In the genomic region with DNA sequence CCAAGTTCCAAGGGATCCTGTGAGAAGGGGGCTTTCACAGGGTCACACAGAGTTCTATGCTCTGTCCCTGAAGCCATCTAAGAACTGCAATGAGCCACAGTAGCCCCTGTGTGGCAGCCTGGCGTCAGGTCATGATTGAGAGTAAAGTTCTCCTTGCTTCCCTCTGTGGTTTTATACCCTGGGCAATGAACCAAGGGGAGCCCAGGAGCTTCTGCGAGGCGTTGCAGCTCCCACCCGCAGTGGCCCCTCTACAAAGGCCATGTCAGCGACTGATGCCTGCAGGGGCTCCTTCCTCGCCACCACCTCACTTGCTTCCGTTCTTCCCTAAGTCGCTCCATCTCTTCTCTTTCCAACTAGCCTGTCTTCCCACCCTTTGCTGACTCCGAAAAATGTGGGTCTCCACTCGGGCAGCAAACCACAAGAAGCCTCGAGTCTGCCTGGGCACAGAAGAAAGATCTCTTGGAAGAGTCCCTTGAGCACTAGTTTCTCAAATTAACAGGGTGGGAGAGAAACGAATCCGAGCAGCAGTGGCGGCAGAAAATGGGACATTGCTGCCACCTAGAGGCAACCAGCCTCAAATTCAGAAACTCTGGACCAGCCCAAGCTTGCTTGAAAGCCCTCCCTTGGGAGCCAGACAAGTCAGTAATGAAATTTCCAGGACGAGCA, we compare ENCODE assay signal across 8 mouse cellular contexts. TPM values are rescaled to one million over a fixed set of nuclear protein-coding genes. Genes with fewer than 3 reads are reported as not detected.
DNase-seq lines count a peak whose midpoint lies in the region; ATAC-seq lines count a peak whose summit lies in the region.

No protein-coding gene starts in this region.

- no peaks in the 10 kb centered on the region for H3K9me3 ChIP-seq in hindbrain, embryonic 11.5 days (ENCODE audit: control insufficient read depth, low read length)

- no peak overlapping the region for H3K27ac ChIP-seq in hindbrain, embryonic 11.5 days (ENCODE audit: low read depth, low read length)

- H3K4me2 ChIP-seq in hindbrain, embryonic 11.5 days (replicated peaks; ENCODE audit: low read depth, low read length), result peak overlapping the region; percentile 89

- H3K36me3 ChIP-seq in hindbrain, embryonic 11.5 days (ENCODE audit: control insufficient read depth, insufficient read depth, low read length), result no peaks in the 10 kb centered on the region

- DNase-seq in NIH3T3 (ENCODE audit: low read depth), result peak; percentile 97
- peak; percentile 77 for DNase-seq in cerebellum, adult 9-11 months
- peak; percentile 58 to 92 for DNase-seq in frontal cortex, adult 2 months (ENCODE audit: extremely low spot score in 1 of 2, low spot score in 1 of 2)
- peak; percentile 93 for DNase-seq in hindbrain, embryonic 11.5 days (ENCODE audit: low spot score)
- peak; percentile 62 to 82 for DNase-seq in layer of hippocampus, postnatal 25 days (ENCODE audit: extremely low spot score in 1 of 2, low spot score in 1 of 2)
- peak; percentile 77 for DNase-seq in lung, postnatal 14 days
- DNase-seq in ovary, postnatal 36 days (ENCODE audit: low spot score), result peak; percentile 66
- DNase-seq in thymus, postnatal 14 days, result peak; percentile 76

- peaks cover 2% of the 10 kb centered on the region; the same call in 1 of the 2 replicates for H3K4me1 ChIP-seq in hindbrain, embryonic 11.5 days (replicated peaks; ENCODE audit: control insufficient read depth, insufficient read depth, low read length)

- under 1% methylated on average over 15 of the region's 15 CpGs for WGBS in hindbrain, embryonic 11.5 days

- ATAC-seq in hindbrain, embryonic 11.5 days (ENCODE audit: low FRiP score), result peak; percentile 87

- H3K27me3 ChIP-seq in hindbrain, embryonic 11.5 days (ENCODE audit: control insufficient read depth, insufficient read depth, low read length), result no peaks in the 10 kb centered on the region

- H3K9ac ChIP-seq in hindbrain, embryonic 11.5 days (ENCODE audit: low read depth, low read length), result peak overlapping the region; percentile 55

- H3K4me3 ChIP-seq in hindbrain, embryonic 11.5 days (ENCODE audit: low read depth, low read length), result peak overlapping the region; percentile 38

RNA-seq across cellular contexts. Expression of a gene that starts 27.0 kb away (rescaled TPM):
- polyA plus RNA-seq in frontal cortex, adult 2 months (2012; rRNA removed), result not detected in 2 replicates
- not detected in 2 replicates for polyA plus RNA-seq in hindbrain, embryonic 11.5 days (2014; fragmentation: Nextera tagmentation; extraction: Ambion mirVana)
- total RNA-seq in layer of hippocampus, postnatal 25 days (2021), result not detected
